Mouse (Mus musculus) hindbrain, postnatal 0 days (tissue): ENCODE measurements around the gene Tecr. TPM values are rescaled to one million over a fixed set of nuclear protein-coding genes. Genes with fewer than 3 reads are reported as not detected.

Source experiments
- ATAC-seq: fragments of 200-750 bp; cut with Nextera tagmentation; 2 replicates; pipeline ENCODE4 v1.8.0; 2017; ENCODE audit warnings: mild to moderate bottlenecking, moderate TSS enrichment, moderate library complexity
- DNase-seq: peaks from one replicate; pipeline ENCODE4 v3.0.0-alpha.2; 2015; ENCODE audit warnings: low spot score
- H3K27ac ChIP-seq: fragments of 300-500 bp; sonication (generic); 2 replicates; pipeline ENCODE4 v1.5.1; 2014; ENCODE audit warnings: mild to moderate bottlenecking
- H3K27me3 ChIP-seq: fragments of 300-500 bp; sonication (generic); 2 replicates; pipeline ENCODE4 v1.6.1; 2014; ENCODE audit warnings: low read length, mixed read lengths; ENCODE audit not compliant: insufficient read depth
- H3K36me3 ChIP-seq: fragments of 300-500 bp; sonication (generic); 2 replicates; pipeline ENCODE4 v1.6.1; 2014; ENCODE audit warnings: low read length, mixed read lengths; ENCODE audit not compliant: insufficient read depth
- H3K4me1 ChIP-seq: fragments of 300-500 bp; sonication (generic); 2 replicates; pipeline ENCODE4 v1.6.1; 2014; ENCODE audit warnings: antibody characterized with exemption, low read length, mixed read lengths; ENCODE audit not compliant: insufficient read depth
- H3K4me2 ChIP-seq: fragments of 300-500 bp; sonication (generic); 2 replicates; pipeline ENCODE4 v1.6.1; 2014; ENCODE audit warnings: low read depth, mild to moderate bottlenecking, low read length, moderate library complexity, mixed read lengths
- H3K4me3 ChIP-seq: fragments of 300-500 bp; sonication (generic); 2 replicates; pipeline ENCODE4 v1.5.1; 2014; ENCODE audit warnings: low read length
- H3K9ac ChIP-seq: fragments of 300-500 bp; sonication (generic); replicated peaks from 2 replicates; pipeline ENCODE4 v1.6.1; 2014; ENCODE audit warnings: mild to moderate bottlenecking, low read length, moderate library complexity, mixed read lengths
- H3K9me3 ChIP-seq: fragments of 300-500 bp; sonication (generic); 2 replicates; pipeline ENCODE4 v1.6.1; 2016; ENCODE audit warnings: low read length, mixed read lengths
- CTCF ChIP-seq: IDR thresholded peaks from 2 replicates; pipeline ENCODE4 v1.5.1; 2016; ENCODE audit warnings: antibody characterized with exemption, control low read depth, low read depth
- WGBS: fragments of 180-500 bp; shearing (Covaris S2); extraction: QIAGEN DNeasy Blood & Tissue Kit; methylation state at CpG from one replicate; pipeline ENCODE4 v1.1.7; 2014; 5-methylcytosine and 5-hydroxymethylcytosine counted together
- polyA plus RNA-seq: library from polyadenylated mRNA; unstranded; fragments of >200 nt; fragmentation: Nextera tagmentation; extraction: Ambion mirVana; gene quantifications from 2 replicates; pipeline ENCODE4 v1.2.1, GENCODE M21; 2015
- total RNA-seq: library from RNA; depleted of rRNA; stranded (reverse); fragments of >200 nt; gene quantifications from 2 replicates; pipeline ENCODE4 v1.2.3, GENCODE M21; 2014; rRNA removed

Gene Tecr
- total and polyA plus RNA-seq, 2 experiments from 2014 or later: 1,409 to 1,625 TPM

DNA sequence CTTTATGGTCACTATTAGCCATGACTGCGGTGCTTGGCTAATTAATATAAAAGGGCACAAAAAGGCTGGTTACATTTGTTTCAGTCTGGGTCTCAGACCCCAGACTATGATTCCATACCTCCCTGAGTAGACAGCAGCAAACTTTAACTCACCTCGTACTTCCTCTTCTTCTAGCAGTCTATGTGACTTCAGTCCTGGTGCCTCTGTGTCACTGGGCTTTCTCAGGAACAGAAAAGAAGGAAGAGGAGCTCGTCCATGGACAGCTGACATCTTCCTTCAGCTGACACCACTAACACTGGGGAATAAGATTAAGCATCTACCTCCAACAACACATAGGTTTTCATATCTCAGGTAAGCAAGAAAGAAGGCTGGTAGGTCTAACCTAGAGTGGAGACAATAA lies 72.0 kb downstream of the Tecr start, which contains the start of gene Olfr370:
TSS of gene Olfr370 (plus strand) at position 45 of the 400 bp plus-strand sequence.
- H3K27me3 ChIP-seq: no peaks in the 10 kb centered on the region
- no peak within 1 kb of the TSS for H3K9ac ChIP-seq
- H3K27ac ChIP-seq: no peak within 1 kb of the TSS
- no peaks in the 10 kb centered on the region for H3K4me1 ChIP-seq
- WGBS: 69% methylated on average over 3 of the region's 3 CpGs
- no peak within 1 kb of the TSS for H3K4me2 ChIP-seq
- no peak for ATAC-seq
- TF ChIP-seq CTCF: no peak
- no peak within 1 kb of the TSS for H3K4me3 ChIP-seq
- H3K9me3 ChIP-seq: no peaks in the 10 kb centered on the region
- H3K36me3 ChIP-seq: no peaks in the 10 kb centered on the region
- no peak for DNase-seq

- Histone ChIP-seq H3K4me3 (no peak overlapping the region), H3K9me3 (no peaks in the 10 kb centered on the region), H3K27me3 (no peaks in the 10 kb centered on the region), H3K4me1 (no peaks in the 10 kb centered on the region), H3K4me2 (no peak overlapping the region), H3K9ac (no peak overlapping the region), H3K36me3 (no peaks in the 10 kb centered on the region), H3K27ac (no peak overlapping the region)
- TF ChIP-seq CTCF: no peak
- ATAC-seq: no peak
- 89% methylated on average over 2 of the region's 2 CpGs for WGBS
- DNase-seq: no peak
These were observed 73.0 kb downstream of the Tecr start for GRCm38 (mm10) chr8:83534802-83535201.

Other genes with a start within 250 kb of the Tecr start
- gene Clgn, start 218.1 kb downstream of the Tecr start, total RNA-seq: 5.4 and 5.5 TPM in 2 replicates
- gene Clgn, start 218.1 kb downstream of the Tecr start, polyA plus RNA-seq: 13.1 and 13.3 TPM in 2 replicates
- gene Scoc, start 149.6 kb downstream of the Tecr start, total RNA-seq: 179 and 224 TPM in 2 replicates
- gene Scoc, start 149.6 kb downstream of the Tecr start, polyA plus RNA-seq: 441 TPM in 2 replicates
- gene Olfr370, start 72.2 kb downstream of the Tecr start, total RNA-seq: 0.05 TPM in 1 of 2 replicates, not detected in the other
- 0.08 TPM in 1 of 2 replicates, not detected in the other for gene Olfr370, start 72.2 kb downstream of the Tecr start, polyA plus RNA-seq
- gene Ndufb7, start 41.3 kb downstream of the Tecr start, total RNA-seq: 124 and 186 TPM in 2 replicates
- gene Ndufb7, start 41.3 kb downstream of the Tecr start, polyA plus RNA-seq: 436 and 442 TPM in 2 replicates
- gene Dnajb1, start 222 bp upstream of the Tecr start, total RNA-seq: 35.3 and 42.7 TPM in 2 replicates
- 60.1 and 65.0 TPM in 2 replicates for gene Dnajb1, start 222 bp upstream of the Tecr start, polyA plus RNA-seq
- gene Gipc1, start 44.7 kb upstream of the Tecr start, total RNA-seq: 71.5 and 84.9 TPM in 2 replicates
- gene Gipc1, start 44.7 kb upstream of the Tecr start, polyA plus RNA-seq: 114 and 121 TPM in 2 replicates
- gene Ptger1, start 58.7 kb upstream of the Tecr start, total RNA-seq: 2.6 and 4.7 TPM in 2 replicates
- 0.40 and 0.49 TPM in 2 replicates for gene Ptger1, start 58.7 kb upstream of the Tecr start, polyA plus RNA-seq
- 54.7 and 65.6 TPM in 2 replicates for gene Pkn1, start 91.2 kb upstream of the Tecr start, total RNA-seq
- gene Pkn1, start 91.2 kb upstream of the Tecr start, polyA plus RNA-seq: 18.2 and 21.8 TPM in 2 replicates
- gene Ddx39, start 107.2 kb upstream of the Tecr start, total RNA-seq: 36.2 and 44.6 TPM in 2 replicates
- gene Ddx39, start 107.2 kb upstream of the Tecr start, polyA plus RNA-seq: 72.3 and 75.9 TPM in 2 replicates
- gene Adgre5, start 133.4 kb upstream of the Tecr start, total RNA-seq: 9.2 and 10.4 TPM in 2 replicates
- 8.2 and 8.6 TPM in 2 replicates for gene Adgre5, start 133.4 kb upstream of the Tecr start, polyA plus RNA-seq